Mouse (Mus musculus) limb, embryonic 13.5 days (tissue): Measurements from ENCODE around the gene Kirrel. TPM values are rescaled to one million over a fixed set of nuclear protein-coding genes. Genes with fewer than 3 reads are reported as not detected.
A peak's percentile ranks its signal among the peaks of the same experiment; 100 is the strongest.
"Not testable (repeated sequence)": the region's sequence is repeated elsewhere in the genome, so short reads cannot be mapped to it uniquely, and the experiment has no call there.

ENCODE experiments used
- ATAC-seq: fragments of 200-750 bp; cut with Nextera tagmentation; 2 replicates; pipeline ENCODE4 v1.8.0; 2017; ENCODE audit warnings: low read depth, moderate number of reproducible peaks, moderate TSS enrichment; ENCODE audit not compliant: low FRiP score
- H3K27ac ChIP-seq: fragments of 300-500 bp; sonication (generic); 2 replicates; pipeline ENCODE4 v1.5.1; 2015; ENCODE audit warnings: inconsistent platforms, mild to moderate bottlenecking, moderate library complexity
- H3K27me3 ChIP-seq: fragments of 300-500 bp; sonication (generic); 2 replicates; pipeline ENCODE4 v1.6.1; 2015; ENCODE audit warnings: mild to moderate bottlenecking, inconsistent platforms
- H3K36me3 ChIP-seq: fragments of 300-500 bp; sonication (generic); 2 replicates; pipeline ENCODE4 v1.6.1; 2015; ENCODE audit warnings: inconsistent platforms, mild to moderate bottlenecking, moderate library complexity
- H3K4me1 ChIP-seq: fragments of 300-500 bp; sonication (generic); 2 replicates; pipeline ENCODE4 v1.6.1; 2015; ENCODE audit warnings: inconsistent platforms
- H3K4me2 ChIP-seq: fragments of 300-500 bp; sonication (generic); replicated peaks from 2 replicates; pipeline ENCODE4 v1.6.1; 2015; ENCODE audit warnings: inconsistent platforms, mild to moderate bottlenecking, moderate library complexity
- H3K4me3 ChIP-seq: fragments of 300-500 bp; sonication (generic); 2 replicates; pipeline ENCODE4 v1.5.1; 2015; ENCODE audit warnings: moderate library complexity, mild to moderate bottlenecking, inconsistent platforms
- H3K9ac ChIP-seq: fragments of 300-500 bp; sonication (generic); 2 replicates; pipeline ENCODE4 v1.6.1; 2015; ENCODE audit warnings: mild to moderate bottlenecking, inconsistent platforms
- H3K9me3 ChIP-seq: fragments of 300-500 bp; sonication (generic); 2 replicates; pipeline ENCODE4 v1.6.1; 2016; ENCODE audit warnings: inconsistent platforms
- WGBS: fragments of 180-500 bp; shearing (Covaris S2); methylation state at CpG from one replicate; pipeline ENCODE4 v1.1.7; 2015; 5-methylcytosine and 5-hydroxymethylcytosine counted together
- polyA plus RNA-seq: library from polyadenylated mRNA; unstranded; fragments of >200 nt; fragmentation: Nextera tagmentation; extraction: Ambion mirVana; gene quantifications from 2 replicates; pipeline ENCODE4 v1.2.1, GENCODE M21; 2015

Kirrel gene
- polyA plus RNA-seq, 1 experiment from 2014 or later: 25.6 TPM

DNA sequence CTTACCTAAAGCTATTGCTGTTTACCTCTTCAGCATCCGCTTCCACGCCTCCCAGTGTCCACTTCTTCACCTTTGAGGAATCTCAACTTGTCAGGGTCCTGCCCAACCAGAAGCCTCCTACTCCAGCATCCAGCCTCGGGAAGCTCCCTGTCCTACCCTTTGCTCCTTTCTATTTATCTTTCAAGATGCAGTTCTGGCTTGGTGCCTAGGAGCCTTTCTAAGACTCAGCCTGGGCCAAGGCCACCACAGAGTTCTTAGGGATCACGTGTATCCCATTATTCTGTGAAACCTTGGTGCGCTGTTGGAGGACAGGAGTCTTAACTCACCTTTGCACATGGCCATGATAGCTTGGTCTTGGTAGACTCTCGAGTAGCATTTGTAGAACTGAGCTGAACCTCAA, 50.8 kb downstream of the Kirrel start:
- Histone ChIP-seq H3K36me3 (peaks cover 81% of the 10 kb centered on the region), H3K4me2 (no peak overlapping the region), H3K4me1 (peaks cover 12% of the 10 kb centered on the region), H3K9ac (no peak overlapping the region), H3K27ac (no peak overlapping the region), H3K9me3 (no peaks in the 10 kb centered on the region; the same call in 1 of the 2 replicates), H3K27me3 (no peaks in the 10 kb centered on the region), H3K4me3 (no peak overlapping the region)
- 92% methylated on average over 6 of the region's 6 CpGs for WGBS
- ATAC-seq: no peak

DNA sequence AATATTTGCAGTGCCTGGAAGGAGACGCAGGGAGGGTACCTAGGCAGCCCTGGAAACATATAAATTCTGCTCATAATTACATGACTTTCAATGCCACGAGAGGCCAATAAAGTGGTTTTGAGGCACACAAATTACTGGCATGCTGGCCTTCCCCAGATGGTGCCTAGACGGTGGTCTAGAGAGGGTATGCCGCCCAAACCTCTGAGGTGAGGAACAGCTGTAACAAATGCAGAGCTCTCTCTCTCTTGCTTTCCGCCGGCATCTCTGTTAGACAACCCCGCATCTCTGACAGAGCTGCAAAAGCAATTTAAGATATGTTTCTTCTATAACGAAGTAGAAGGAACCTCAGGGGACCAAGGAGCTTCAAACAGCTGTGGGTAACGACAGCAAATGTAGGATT, 56.3 kb downstream of the Kirrel start:
- H3K27me3 ChIP-seq: no peaks in the 10 kb centered on the region
- WGBS: 29% methylated on average over 9 of the region's 9 CpGs
- H3K36me3 ChIP-seq: peaks cover 47% of the 10 kb centered on the region
- peaks cover 52% of the 10 kb centered on the region for H3K4me1 ChIP-seq
- peak overlapping the region; percentile 52; the same call in 1 of the 2 replicates for H3K27ac ChIP-seq
- no peak overlapping the region for H3K4me2 ChIP-seq
- ATAC-seq: no peak; the same call in 1 of the 2 replicates
- no peak overlapping the region; the same call in 1 of the 2 replicates for H3K9ac ChIP-seq
- H3K9me3 ChIP-seq: no peaks in the 10 kb centered on the region
- no peak overlapping the region for H3K4me3 ChIP-seq

- Histone ChIP-seq H3K4me2 (no peak overlapping the region), H3K27me3 (no peaks in the 10 kb centered on the region), H3K4me3 (no peak overlapping the region), H3K4me1 (peaks cover 58% of the 10 kb centered on the region), H3K9me3 (no peaks in the 10 kb centered on the region), H3K36me3 (peaks cover 48% of the 10 kb centered on the region), H3K27ac (no peak overlapping the region), H3K9ac (no peak overlapping the region)
- ATAC-seq: no peak
- 77% methylated on average over 12 of the region's 12 CpGs for WGBS
Measured at GRCm38 (mm10) chr3:87117632-87118031, 56.9 kb downstream of the Kirrel start.

- WGBS: 80% methylated on average over 6 of the region's 6 CpGs
- H3K9ac ChIP-seq: no peak overlapping the region
- H3K4me2 ChIP-seq: no peak overlapping the region
- no peaks in the 10 kb centered on the region for H3K9me3 ChIP-seq
- H3K27ac ChIP-seq: no peak overlapping the region
- no peak for ATAC-seq
- H3K4me3 ChIP-seq: no peak overlapping the region
- peaks cover 44% of the 10 kb centered on the region for H3K36me3 ChIP-seq
- H3K27me3 ChIP-seq: no peaks in the 10 kb centered on the region
- peaks cover 64% of the 10 kb centered on the region for H3K4me1 ChIP-seq
Measured at GRCm38 (mm10) chr3:87115726-87116540, 58.6 kb downstream of the Kirrel start.

GRCm38 (mm10) chr3:87115271-87115670, 59.3 kb downstream of the Kirrel start:
- ATAC-seq: no peak

GRCm38 (mm10) chr3:87114801-87115200, 59.7 kb downstream of the Kirrel start:
- no peaks in the 10 kb centered on the region for H3K27me3 ChIP-seq
- WGBS: 63% methylated on average over 9 of the region's 9 CpGs

More at GRCm38 (mm10) chr3:87115271-87115670, 59.3 kb downstream of the Kirrel start:
- Histone ChIP-seq H3K4me1 (peaks cover 64% of the 10 kb centered on the region), H3K4me3 (no peak overlapping the region), H3K36me3 (peaks cover 43% of the 10 kb centered on the region), H3K9ac (no peak overlapping the region), H3K4me2 (no peak overlapping the region), H3K9me3 (no peaks in the 10 kb centered on the region), H3K27me3 (no peaks in the 10 kb centered on the region), H3K27ac (no peak overlapping the region)
- WGBS: 75% methylated on average over 8 of the region's 8 CpGs

GRCm38 (mm10) chr3:87113881-87114280, 60.7 kb downstream of the Kirrel start:
- not testable (repeated sequence) for H3K9me3 ChIP-seq, H3K4me2 ChIP-seq, H3K27me3 ChIP-seq, H3K27ac ChIP-seq, H3K4me3 ChIP-seq, H3K9ac ChIP-seq, ATAC-seq
- 81% methylated on average over 1 of the region's 1 CpGs for WGBS
- Histone ChIP-seq H3K4me1 (peaks cover 52% of the 10 kb centered on the region), H3K36me3 (peaks cover 34% of the 10 kb centered on the region)

More at GRCm38 (mm10) chr3:87114801-87115200, 59.7 kb downstream of the Kirrel start:
- Histone ChIP-seq H3K4me2 (no peak overlapping the region), H3K4me3 (no peak overlapping the region), H3K36me3 (peaks cover 38% of the 10 kb centered on the region), H3K4me1 (peaks cover 62% of the 10 kb centered on the region), H3K27ac (no peak overlapping the region), H3K9me3 (no peaks in the 10 kb centered on the region), H3K9ac (no peak overlapping the region)
- ATAC-seq: no peak

- no peak overlapping the region for H3K4me3 ChIP-seq
- WGBS: 64% methylated on average over 3 of the region's 3 CpGs
- no peak for ATAC-seq
- no peak overlapping the region for H3K9ac ChIP-seq
- peaks cover 31% of the 10 kb centered on the region for H3K36me3 ChIP-seq
- H3K9me3 ChIP-seq: no peaks in the 10 kb centered on the region
- H3K4me2 ChIP-seq: no peak overlapping the region
- no peaks in the 10 kb centered on the region for H3K27me3 ChIP-seq
- no peak overlapping the region for H3K27ac ChIP-seq
- H3K4me1 ChIP-seq: peaks cover 36% of the 10 kb centered on the region
Measured at GRCm38 (mm10) chr3:87112264-87112663, 62.3 kb downstream of the Kirrel start.

DNA sequence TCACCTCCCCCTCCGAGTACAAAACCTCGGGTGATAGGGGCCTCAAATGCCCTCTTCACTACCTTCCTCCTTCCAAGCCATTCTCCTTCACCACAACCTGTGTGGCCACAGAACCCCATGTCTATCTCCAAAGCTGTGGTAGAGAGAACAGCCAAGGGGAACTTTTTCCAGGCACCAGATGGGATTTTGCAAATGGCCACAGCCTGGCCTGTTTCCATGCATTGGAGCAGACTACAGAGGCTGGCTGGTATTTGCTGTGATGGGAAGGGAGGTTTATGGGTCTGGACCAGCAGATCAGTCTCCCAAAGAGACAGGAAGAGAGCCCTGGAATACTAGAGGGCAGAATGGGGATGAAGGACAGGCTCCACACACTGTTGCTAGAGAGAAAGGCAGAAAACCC, 69.7 kb downstream of the Kirrel start:
- ATAC-seq: no peak
- Histone ChIP-seq H3K9ac (no peak overlapping the region), H3K36me3 (peaks cover 14% of the 10 kb centered on the region), H3K4me3 (no peak overlapping the region), H3K4me2 (no peak overlapping the region), H3K4me1 (peaks cover 43% of the 10 kb centered on the region), H3K9me3 (no peaks in the 10 kb centered on the region), H3K27ac (no peak overlapping the region), H3K27me3 (no peaks in the 10 kb centered on the region)
- 90% methylated on average over 2 of the region's 2 CpGs for WGBS

DNA sequence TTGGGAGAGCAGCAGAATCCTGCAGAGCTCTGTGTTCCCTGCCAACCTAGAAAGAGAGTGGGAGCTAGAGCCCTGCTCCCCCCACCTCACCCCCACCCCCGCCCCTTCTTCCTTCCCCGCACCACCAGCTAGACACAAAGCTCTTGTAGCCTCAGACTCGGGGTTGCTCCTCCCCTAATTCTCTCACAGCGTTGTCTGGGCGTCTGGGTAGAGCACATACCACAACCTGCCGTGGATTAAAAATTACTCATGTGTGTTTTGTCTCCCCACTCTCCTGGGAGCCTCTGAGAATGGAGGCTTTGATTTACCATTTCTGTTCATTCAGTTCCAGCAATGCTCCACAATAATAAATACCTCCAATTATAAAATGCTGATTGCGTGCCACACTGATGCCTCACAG, 72.2 kb downstream of the Kirrel start:
- ATAC-seq: peak; percentile 30; the same call in 1 of the 2 replicates
- no peaks in the 10 kb centered on the region for H3K27me3 ChIP-seq
- 24% methylated on average over 7 of the region's 7 CpGs for WGBS
- peaks cover 33% of the 10 kb centered on the region for H3K36me3 ChIP-seq
- no peak overlapping the region for H3K4me3 ChIP-seq
- H3K4me2 ChIP-seq: no peak overlapping the region; the same call in 1 of the 2 replicates
- peak overlapping the region; percentile 58 for H3K27ac ChIP-seq
- H3K9ac ChIP-seq: no peak overlapping the region
- no peaks in the 10 kb centered on the region for H3K9me3 ChIP-seq
- H3K4me1 ChIP-seq: peaks cover 55% of the 10 kb centered on the region

DNA sequence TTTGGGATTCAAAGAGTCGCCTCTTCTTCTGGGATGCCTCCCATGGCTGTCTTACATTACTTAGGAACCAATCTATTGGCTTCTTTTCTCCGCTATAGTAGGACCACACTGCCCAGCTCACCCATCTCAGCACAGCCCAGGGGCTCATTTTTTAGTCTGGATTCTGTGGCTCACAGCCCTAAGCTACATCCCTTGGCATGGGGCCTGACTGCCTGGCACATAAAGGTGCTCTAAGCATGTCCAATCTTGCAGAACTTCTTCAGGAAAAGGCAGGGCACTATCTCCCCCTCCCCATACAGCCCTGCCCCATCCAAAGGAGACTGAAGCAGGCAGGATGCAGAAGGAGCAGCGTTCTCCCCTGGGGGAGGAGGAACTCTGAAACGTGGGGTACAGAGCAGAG, 73.6 kb downstream of the Kirrel start:
- Histone ChIP-seq H3K4me2 (no peak overlapping the region), H3K9me3 (no peaks in the 10 kb centered on the region), H3K4me3 (no peak overlapping the region), H3K4me1 (peaks cover 55% of the 10 kb centered on the region), H3K9ac (no peak overlapping the region), H3K36me3 (peaks cover 40% of the 10 kb centered on the region), H3K27me3 (no peaks in the 10 kb centered on the region), H3K27ac (peak overlapping the region; percentile 39; the same call in 1 of the 2 replicates)
- whole genome bisulfite sequencing: 81% methylated on average over 4 of the region's 4 CpGs
- ATAC-seq: no peak

GRCm38 (mm10) chr3:87097969-87098946, 76.3 kb downstream of the Kirrel start:
- Histone ChIP-seq H3K4me3 (no peak overlapping the region), H3K27me3 (no peaks in the 10 kb centered on the region), H3K9me3 (no peaks in the 10 kb centered on the region), H3K9ac (no peak overlapping the region), H3K4me1 (peaks cover 43% of the 10 kb centered on the region), H3K36me3 (peaks cover 61% of the 10 kb centered on the region), H3K27ac (no peak overlapping the region; the same call in 1 of the 2 replicates), H3K4me2 (no peak overlapping the region)
- WGBS: 77% methylated on average over 19 of the region's 19 CpGs
- no peak for ATAC-seq
